Mouse (Mus musculus): Measurements from ENCODE around the gene Morc1.
A peak's percentile ranks its signal among the peaks of the same experiment; 100 is the strongest.

The Morc1 gene

GRCm38 (mm10) chr16:48474896-48475802 is 44.1 kb downstream of the Morc1 start:
- DNase-seq (ENCODE audit: low read depth): no peak

DNA sequence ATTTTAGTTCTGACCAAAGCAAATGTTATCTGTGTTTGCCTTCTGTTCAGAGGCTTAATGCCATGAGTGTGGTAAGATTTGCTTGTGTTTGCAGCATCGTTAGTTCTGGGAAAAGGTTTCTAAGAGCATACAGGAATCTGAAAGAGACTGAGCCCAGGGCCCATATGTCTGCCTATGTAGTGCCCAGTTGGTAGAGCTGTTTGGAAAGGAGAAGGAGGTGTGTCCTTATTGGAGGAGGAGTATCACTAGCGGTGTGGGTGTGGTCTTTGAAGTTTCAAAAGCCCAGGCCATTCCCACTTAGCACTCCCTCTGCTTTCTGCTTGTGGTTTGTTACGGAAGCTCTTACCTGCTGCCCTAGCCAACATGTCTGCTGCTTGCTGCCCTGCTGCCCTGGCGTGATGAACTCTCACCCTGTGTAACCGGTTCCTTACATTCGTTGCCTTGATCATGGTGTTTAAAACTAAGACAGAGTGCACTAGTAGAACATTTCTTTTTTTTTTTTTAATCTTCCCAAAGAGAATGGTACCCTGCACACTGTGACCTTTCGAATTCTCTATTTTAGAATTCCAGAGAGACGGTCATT is 48.3 kb downstream of the Morc1 start:
- no peak for DNase-seq (ENCODE audit: low read depth)

DNA sequence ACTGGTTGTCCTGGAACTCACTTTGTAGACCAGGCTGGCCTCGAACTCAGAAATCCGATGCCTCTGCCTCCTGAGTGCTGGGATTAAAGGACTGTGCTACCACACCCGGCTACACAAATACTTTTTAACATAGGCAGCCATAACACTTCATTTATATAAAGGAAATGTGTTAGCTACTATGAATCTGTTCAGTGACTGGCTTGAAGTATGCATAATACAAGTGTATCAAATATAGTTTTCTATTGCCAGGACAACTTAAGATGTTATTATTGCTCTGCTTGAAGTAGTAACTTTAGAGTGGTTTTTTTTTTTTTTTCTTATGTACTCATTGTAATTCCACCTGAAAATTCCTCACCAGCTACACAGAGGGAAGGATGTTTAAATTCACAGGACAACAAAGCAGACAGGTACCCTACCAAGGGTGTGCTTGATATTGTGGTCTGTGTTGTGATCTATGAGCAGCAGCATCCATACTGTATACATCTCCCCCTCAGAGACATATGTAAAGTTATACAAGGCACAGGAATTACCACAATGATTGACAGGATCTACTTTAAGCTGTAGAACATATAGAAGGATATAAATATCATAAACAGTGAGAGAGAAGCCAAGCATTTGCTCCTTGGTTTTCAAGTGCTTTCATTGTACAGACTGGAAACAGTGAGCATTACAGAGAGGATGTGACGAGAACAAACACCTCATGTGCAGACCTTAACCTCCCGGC is 85.9 kb downstream of the Morc1 start:
- DNase-seq (ENCODE audit: low read depth): no peak

DNA sequence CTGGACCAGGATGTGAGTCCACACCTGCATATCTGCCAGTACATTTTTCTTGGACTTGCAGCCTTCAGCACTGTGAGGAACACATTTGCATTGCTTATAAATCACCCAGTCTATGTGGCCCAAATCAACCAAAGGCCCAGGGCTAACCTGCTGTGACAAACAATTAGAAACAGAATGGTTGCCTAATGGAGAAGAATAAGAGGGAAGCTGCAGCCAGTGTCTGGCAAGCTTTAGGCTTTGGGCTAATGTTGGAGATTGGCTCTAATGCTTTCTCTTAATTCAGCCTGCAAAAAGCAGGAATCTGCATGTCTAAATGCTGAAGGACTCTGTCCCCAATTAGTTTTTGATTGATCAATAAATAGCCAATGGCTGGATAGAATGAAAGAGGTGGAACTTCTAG is 88.5 kb downstream of the Morc1 start:
- DNase-seq (ENCODE audit: low read depth): no peak

DNA sequence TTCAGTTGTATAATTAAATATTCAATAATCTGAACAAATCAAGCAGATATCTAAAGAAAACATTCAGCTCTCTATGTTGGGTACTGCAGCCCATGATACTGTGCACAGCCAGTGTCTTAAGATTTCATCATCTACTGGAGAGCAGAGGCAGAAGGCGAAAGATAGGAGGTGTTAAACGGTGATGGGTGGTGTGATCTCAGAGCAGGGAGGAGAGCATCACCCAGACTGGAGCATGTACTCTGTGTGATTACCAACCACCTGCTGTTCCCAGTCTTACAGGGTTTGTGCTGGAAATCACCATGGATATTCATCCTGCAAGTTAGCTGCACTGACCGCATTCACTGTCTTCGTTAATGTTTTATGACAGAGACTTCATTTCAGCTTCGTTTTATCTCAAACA is 106.1 kb downstream of the Morc1 start:
- DNase-seq (ENCODE audit: low read depth): no peak

DNA sequence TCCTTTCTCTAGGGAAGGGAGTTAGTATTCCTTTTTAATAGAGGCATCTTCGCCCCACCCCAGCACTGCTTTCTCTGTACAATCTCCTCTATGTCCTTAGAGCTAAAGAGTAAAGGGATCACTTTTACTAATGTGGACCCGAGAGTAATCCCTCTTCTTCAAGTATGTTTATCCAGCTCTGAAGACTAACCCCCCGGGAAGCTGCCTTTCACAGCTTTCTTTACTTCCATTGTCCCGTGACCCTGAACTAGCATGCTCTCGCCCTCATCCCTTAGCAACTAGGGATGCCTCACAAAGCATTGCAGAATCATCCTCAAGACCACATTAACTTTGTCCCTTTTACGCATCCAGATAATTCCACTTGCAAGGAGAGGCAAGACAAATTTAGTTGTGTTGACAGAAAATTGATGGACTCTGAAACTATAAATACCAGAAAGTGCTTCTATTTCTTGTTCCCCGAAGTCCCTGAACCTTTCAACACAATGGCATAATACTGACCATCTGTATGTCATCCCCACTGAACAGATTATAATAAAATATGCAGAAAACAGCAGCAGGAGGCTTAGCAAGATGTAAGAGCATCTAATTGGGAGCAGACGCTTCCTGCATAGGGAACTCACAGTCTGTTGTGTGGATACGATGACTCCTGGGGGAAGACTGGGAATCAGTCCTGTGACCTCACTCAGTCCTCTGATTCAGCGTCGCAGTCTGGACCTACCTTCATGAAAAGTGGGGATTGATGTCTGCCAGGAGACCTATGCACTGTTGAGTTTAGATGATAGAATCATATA is 131.4 kb downstream of the Morc1 start:
- no peak for DNase-seq (ENCODE audit: low read depth)

DNA sequence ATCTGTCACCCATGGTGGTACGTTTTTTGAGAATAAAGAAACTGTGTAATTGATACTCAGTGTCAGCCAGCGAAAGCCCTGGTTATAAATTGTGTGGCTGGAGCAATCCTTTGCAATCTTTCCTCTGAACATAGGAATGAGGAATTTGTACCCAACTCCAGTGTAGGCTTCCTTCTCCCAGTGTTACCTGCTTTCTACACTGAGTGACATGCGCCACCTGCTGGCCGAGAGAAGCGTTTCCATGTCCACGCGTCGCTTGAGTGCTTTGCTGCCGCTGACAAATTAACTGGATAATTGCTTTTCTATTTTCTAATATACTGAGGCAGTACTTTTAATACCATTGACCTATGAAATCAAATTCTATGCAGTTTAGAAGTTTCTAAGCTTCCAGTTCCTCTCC is 139.3 kb downstream of the Morc1 start:
- peak; percentile 10 for DNase-seq (ENCODE audit: low read depth)

GRCm38 (mm10) chr16:48574072-48574471 is 143.0 kb downstream of the Morc1 start:
- DNase-seq (ENCODE audit: low read depth): no peak

- DNase-seq (ENCODE audit: low read depth): no peak
Observed at GRCm38 (mm10) chr16:48574499-48574898, 143.5 kb downstream of the Morc1 start.

DNA sequence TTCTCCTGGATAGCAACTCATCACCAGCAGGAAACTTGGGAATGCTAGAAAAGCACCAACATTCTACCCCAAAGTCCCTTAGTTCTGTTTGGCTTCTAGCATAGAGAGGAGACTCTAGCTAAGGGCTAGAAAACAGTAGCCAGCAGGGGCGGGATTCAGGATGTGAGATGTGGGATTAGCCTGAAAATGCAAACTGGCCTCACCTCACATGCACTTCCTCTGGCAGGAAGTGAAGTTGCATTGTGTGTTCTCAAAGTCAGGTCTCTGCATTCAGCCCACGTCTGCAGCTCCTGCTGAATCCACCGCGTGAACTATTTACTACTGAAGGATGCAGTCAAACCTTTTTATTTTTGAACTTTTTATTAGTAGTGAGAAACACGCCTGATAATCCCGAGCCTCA is 154.3 kb downstream of the Morc1 start:
- DNase-seq (ENCODE audit: low read depth): no peak

- DNase-seq (ENCODE audit: low read depth): no peak
Observed at GRCm38 (mm10) chr16:48594457-48594856, 163.4 kb downstream of the Morc1 start.

GRCm38 (mm10) chr16:48595216-48595615 is 164.2 kb downstream of the Morc1 start:
- DNase-seq (ENCODE audit: low read depth): no peak

GRCm38 (mm10) chr16:48603735-48604211 is 172.7 kb downstream of the Morc1 start:
- DNase-seq (ENCODE audit: low read depth): no peak

DNA sequence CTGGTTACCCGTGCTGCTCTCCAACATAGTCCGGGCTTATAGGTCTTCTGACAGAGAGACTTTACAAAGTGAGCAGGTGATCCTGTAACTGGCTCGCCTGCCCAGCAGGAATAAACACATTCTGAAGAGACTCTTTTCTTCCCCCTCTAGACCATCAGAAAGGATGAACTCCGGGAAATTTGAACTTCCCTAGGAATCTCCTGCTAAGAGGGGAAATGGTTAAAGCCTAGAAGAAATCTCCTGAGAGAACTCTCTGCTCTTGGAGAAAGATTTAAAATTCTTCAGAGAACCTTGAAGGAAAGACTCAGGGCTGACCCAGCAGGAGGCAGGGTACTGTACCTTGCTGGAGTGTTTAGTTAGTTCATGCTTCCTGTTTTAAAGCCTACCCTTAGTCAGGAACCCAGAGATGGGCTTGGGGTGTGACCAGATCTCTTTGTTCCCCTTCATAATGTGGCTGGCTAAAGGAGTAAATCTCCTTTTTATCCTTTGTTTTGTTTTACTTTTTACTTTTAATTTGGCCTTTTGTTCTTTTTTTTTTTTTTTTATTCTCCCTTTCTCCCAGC is 175.5 kb downstream of the Morc1 start:
- DNase-seq (ENCODE audit: low read depth): no peak

DNA sequence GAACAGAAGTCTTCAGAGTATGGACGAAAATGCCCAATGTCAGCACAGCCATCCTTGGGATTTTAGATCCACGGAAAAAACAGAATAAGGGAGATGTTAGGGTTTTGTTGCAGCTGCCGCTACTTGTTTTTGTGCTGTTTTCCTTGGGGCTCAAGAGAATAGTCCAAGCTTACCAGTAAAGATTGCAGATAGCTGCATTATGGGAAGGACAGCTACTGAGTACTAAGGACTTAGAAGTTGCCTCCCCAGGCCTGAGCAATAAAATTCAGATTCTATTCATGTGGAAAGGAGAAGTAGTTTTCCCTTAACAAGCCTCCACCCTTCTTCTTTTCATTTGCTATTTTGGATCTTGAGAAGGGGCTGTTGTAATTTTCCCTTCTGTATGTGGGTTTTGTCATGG is 177.2 kb downstream of the Morc1 start:
- DNase-seq (ENCODE audit: low read depth): no peak

DNA sequence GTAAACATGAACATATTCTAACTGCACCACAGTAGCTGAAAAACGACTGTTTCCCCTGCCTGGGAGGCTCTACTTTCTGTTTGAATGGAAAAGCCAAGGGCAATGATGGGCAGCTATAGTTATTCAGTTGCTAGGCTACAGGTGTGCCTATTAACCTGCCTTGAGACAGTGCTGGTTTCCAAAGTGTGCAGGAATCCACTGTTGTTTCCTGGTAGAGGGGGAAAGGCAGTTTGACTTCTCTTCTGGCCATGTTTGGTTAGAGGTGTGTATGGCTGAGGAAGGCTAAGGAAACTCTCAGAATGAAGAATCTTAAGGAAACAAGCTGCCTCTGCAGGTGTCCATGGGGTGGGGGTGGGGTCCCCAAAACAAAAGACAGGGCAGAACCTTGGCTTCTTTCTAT is 179.8 kb downstream of the Morc1 start:
- DNase-seq (ENCODE audit: low read depth): no peak

- DNase-seq (ENCODE audit: low read depth): no peak
Observed at GRCm38 (mm10) chr16:48611436-48611835, 180.4 kb downstream of the Morc1 start.

GRCm38 (mm10) chr16:48613783-48614182 is 182.7 kb downstream of the Morc1 start:
- DNase-seq (ENCODE audit: low read depth): no peak

GRCm38 (mm10) chr16:48620510-48620909 is 189.5 kb downstream of the Morc1 start:
- DNase-seq (ENCODE audit: low read depth): no peak

DNA sequence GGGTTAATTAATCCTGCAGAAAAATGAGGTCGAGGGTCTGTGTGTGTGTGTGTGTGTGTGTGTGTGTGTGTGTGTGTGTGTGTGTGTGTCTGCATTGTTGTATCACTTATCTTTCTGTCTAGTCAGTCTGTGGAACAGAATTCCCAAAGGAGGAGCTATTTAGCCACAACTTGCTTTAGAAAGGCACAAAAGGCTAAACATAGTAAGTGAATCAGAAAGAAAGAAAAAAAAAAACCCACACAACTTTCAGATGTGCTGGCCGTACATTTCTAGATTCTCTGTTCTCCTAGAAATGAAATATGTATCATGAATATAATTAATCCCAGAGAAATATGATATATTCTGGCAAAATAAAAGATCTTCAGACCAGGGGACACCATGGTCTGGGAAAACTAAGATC is 190.0 kb downstream of the Morc1 start:
- DNase-seq (ENCODE audit: low read depth): no peak

DNA sequence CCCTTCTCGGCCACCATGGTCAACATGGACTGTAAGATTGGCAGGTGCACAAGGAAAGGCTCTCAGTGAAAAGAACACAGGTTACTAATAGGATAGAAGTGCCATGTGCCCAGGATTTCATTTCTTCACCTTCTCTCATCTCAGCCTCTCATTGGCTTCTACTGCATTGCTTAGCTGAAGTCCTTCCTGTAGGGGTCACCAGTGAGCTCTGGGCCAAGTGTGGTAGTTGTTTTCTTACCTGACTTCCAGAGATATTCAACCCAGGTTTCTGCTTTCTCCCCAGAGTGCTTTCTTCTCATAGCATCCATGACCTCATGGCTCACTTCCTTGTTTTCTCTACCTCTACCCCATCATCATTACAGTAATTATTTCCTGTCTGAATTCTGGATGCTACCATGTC is 192.4 kb downstream of the Morc1 start:
- peak; percentile 1 for DNase-seq (ENCODE audit: low read depth)

- no peak for DNase-seq (ENCODE audit: low read depth)
Observed at GRCm38 (mm10) chr16:48626186-48626585, 195.1 kb downstream of the Morc1 start.
